Mouse (Mus musculus) right cerebral cortex, adult 18-20 months (tissue): ENCODE results near the gene Rora.

ENCODE experiments used
- DNase-seq: peaks from one replicate; pipeline ENCODE4 v3.0.0; 2022; ENCODE audit warnings: mixed read lengths

The Rora gene

GRCm38 (mm10) chr9:68689351-68689750 lies 35.8 kb downstream of the Rora start:
- DNase-seq = peak; percentile 60

GRCm38 (mm10) chr9:68694889-68695495 lies 41.4 kb downstream of the Rora start:
- DNase-seq = no peak

GRCm38 (mm10) chr9:68695496-68695969 lies 41.9 kb downstream of the Rora start:
- DNase-seq = no peak

- no peak for DNase-seq
Observed at GRCm38 (mm10) chr9:68696425-68696956, 42.9 kb downstream of the Rora start.

GRCm38 (mm10) chr9:68699341-68699740 lies 45.8 kb downstream of the Rora start:
- DNase-seq = no peak

- no peak for DNase-seq
Observed at GRCm38 (mm10) chr9:68699856-68700255, 46.3 kb downstream of the Rora start.

- DNase-seq = no peak
Observed at GRCm38 (mm10) chr9:68707636-68708035, 54.0 kb downstream of the Rora start.

- no peak for DNase-seq
Observed at GRCm38 (mm10) chr9:68709232-68709631, 55.6 kb downstream of the Rora start.

GRCm38 (mm10) chr9:68710893-68711654 lies 57.5 kb downstream of the Rora start:
- no peak for DNase-seq

GRCm38 (mm10) chr9:68716961-68717360 lies 63.4 kb downstream of the Rora start:
- no peak for DNase-seq

GRCm38 (mm10) chr9:68718427-68718826 lies 64.8 kb downstream of the Rora start:
- peak; percentile 20 for DNase-seq

GRCm38 (mm10) chr9:68719286-68719685 lies 65.7 kb downstream of the Rora start:
- no peak for DNase-seq

GRCm38 (mm10) chr9:68724636-68725285 lies 71.2 kb downstream of the Rora start:
- DNase-seq = peak; percentile 24

GRCm38 (mm10) chr9:68727166-68727855 lies 73.7 kb downstream of the Rora start:
- DNase-seq = no peak

GRCm38 (mm10) chr9:68731438-68731837 lies 77.9 kb downstream of the Rora start:
- DNase-seq = no peak

- no peak for DNase-seq
Observed at GRCm38 (mm10) chr9:68732929-68733328, 79.3 kb downstream of the Rora start.

- DNase-seq = no peak
Observed at GRCm38 (mm10) chr9:68735886-68736285, 82.3 kb downstream of the Rora start.

- no peak for DNase-seq
Observed at GRCm38 (mm10) chr9:68737197-68737736, 83.7 kb downstream of the Rora start.

- peak; percentile 16 for DNase-seq
Observed at GRCm38 (mm10) chr9:68745931-68746646, 92.5 kb downstream of the Rora start.

GRCm38 (mm10) chr9:68756976-68757375 lies 103.4 kb downstream of the Rora start:
- no peak for DNase-seq

GRCm38 (mm10) chr9:68759324-68759723 lies 105.7 kb downstream of the Rora start:
- no peak for DNase-seq

GRCm38 (mm10) chr9:68760329-68760728 lies 106.7 kb downstream of the Rora start:
- no peak for DNase-seq
